In genomic region chr7:83201768-83202493, GRCm38 (mm10) we compare ENCODE assay signal across 8 mouse cellular contexts.
DNase-seq lines count a peak whose midpoint lies in the region; ATAC-seq and TF ChIP-seq lines count a peak whose summit lies in the region.

No protein-coding gene starts in this region.

- peak; percentile 89 for ATAC-seq in hindbrain, postnatal 0 days

- H3K4me1 ChIP-seq in hindbrain, postnatal 0 days (ENCODE audit: insufficient read depth, low read length), result peaks cover 31% of the 10 kb centered on the region

- WGBS in hindbrain, postnatal 0 days, result 2% methylated on average over 11 of the region's 11 CpGs

- peak overlapping the region; percentile 55 for H3K4me2 ChIP-seq in hindbrain, postnatal 0 days (ENCODE audit: low read depth, low read length)

- peak; percentile 52 for DNase-seq in R1 (ENCODE audit: low read depth, low spot score)
- DNase-seq in cerebellum, postnatal 14 days, result peak; percentile 83 to 87
- peak; percentile 30 for DNase-seq in gastrocnemius, adult 18-20 months (ENCODE audit: low spot score)
- DNase-seq in hindbrain, postnatal 0 days (ENCODE audit: low spot score), result peak; percentile 93
- peak; percentile 66 to 69 for DNase-seq in left cerebral cortex, adult 18-20 months (ENCODE audit: low spot score in 2 of 2)
- peak; percentile 65 for DNase-seq in mesoderm, embryonic 11.5 days (ENCODE audit: low read depth, low spot score)
- peak; percentile 58 for DNase-seq in right cerebral cortex, postnatal 25 days
- no peak for DNase-seq in T-cell, adult 2 months (ENCODE audit: low spot score)

- H3K27me3 ChIP-seq in hindbrain, postnatal 0 days (ENCODE audit: insufficient read depth, low read length), result no peaks in the 10 kb centered on the region

- H3K9ac ChIP-seq in hindbrain, postnatal 0 days (replicated peaks; ENCODE audit: low read length), result peak overlapping the region; percentile 40; the same call in 1 of the 2 replicates

- H3K36me3 ChIP-seq in hindbrain, postnatal 0 days (ENCODE audit: insufficient read depth, low read length), result no peaks in the 10 kb centered on the region

- peak overlapping the region; percentile 20 for H3K4me3 ChIP-seq in hindbrain, postnatal 0 days (ENCODE audit: low read length)

- no peaks in the 10 kb centered on the region for H3K9me3 ChIP-seq in hindbrain, postnatal 0 days (ENCODE audit: low read length)

- peak overlapping the region; percentile 89 for H3K27ac ChIP-seq in hindbrain, postnatal 0 days

- TF ChIP-seq CTCF in hindbrain, postnatal 0 days (IDR thresholded peaks at IDR 0.05; ENCODE audit: low read depth), result peak; percentile 90
